Mouse (Mus musculus) adrenal gland, adult 2 months (tissue): Measurements from ENCODE around the gene Hivep2. TPM values are rescaled to one million over a fixed set of nuclear protein-coding genes. Genes with fewer than 3 reads are reported as not detected.
A peak's percentile ranks its signal among the peaks of the same experiment; 100 is the strongest.

Experiments used
- DNase-seq: peaks from one replicate; pipeline ENCODE4 v3.0.0; 2021
- polyA plus RNA-seq: library from polyadenylated mRNA; depleted of rRNA; stranded (reverse); fragments of >200 nt; gene quantifications from 2 replicates; pipeline ENCODE4 v1.2.3, GENCODE M21; 2012; rRNA removed
- total RNA-seq, 2 experiments: library from RNA; stranded (reverse); gene quantifications; 2 replicates each; pipeline ENCODE4 v1.2.3; 2021

Hivep2 gene
- total and polyA plus RNA-seq, 3 experiments, result 5.5 to 46.0 (median 27.9) TPM

- DNase-seq, result peak; percentile 21
Measured at GRCm38 (mm10) chr10:14168197-14168844, 202.4 kb downstream of the Hivep2 start.

GRCm38 (mm10) chr10:14168869-14169566, 203.1 kb downstream of the Hivep2 start:
- DNase-seq, result no peak

- no peak for DNase-seq
Measured at GRCm38 (mm10) chr10:14174124-14174523, 208.2 kb downstream of the Hivep2 start.

GRCm38 (mm10) chr10:14179424-14180339, 213.8 kb downstream of the Hivep2 start:
- no peak for DNase-seq

GRCm38 (mm10) chr10:14186352-14186976, 220.6 kb downstream of the Hivep2 start:
- no peak for DNase-seq

GRCm38 (mm10) chr10:14189050-14189449, 223.2 kb downstream of the Hivep2 start:
- no peak for DNase-seq

GRCm38 (mm10) chr10:14191202-14191601, 225.3 kb downstream of the Hivep2 start:
- no peak for DNase-seq

GRCm38 (mm10) chr10:14192156-14192555, 226.3 kb downstream of the Hivep2 start:
- no peak for DNase-seq

GRCm38 (mm10) chr10:14193702-14194101, 227.8 kb downstream of the Hivep2 start:
- DNase-seq, result no peak

- DNase-seq, result no peak
Measured at GRCm38 (mm10) chr10:14195778-14196650, 230.1 kb downstream of the Hivep2 start.

- no peak for DNase-seq
Measured at GRCm38 (mm10) chr10:14196785-14197184, 230.9 kb downstream of the Hivep2 start.

- no peak for DNase-seq
Measured at GRCm38 (mm10) chr10:14197261-14197660, 231.4 kb downstream of the Hivep2 start.

- DNase-seq, result no peak
Measured at GRCm38 (mm10) chr10:14199332-14199731, 233.5 kb downstream of the Hivep2 start.

- peak; percentile 62 for DNase-seq
Measured at GRCm38 (mm10) chr10:14200310-14200709, 234.4 kb downstream of the Hivep2 start.

Other genes with a start within 250 kb of the Hivep2 start
- 10 to 100 TPM; 28.4 to 37.4 TPM for gene Aig1, start 97.1 kb upstream of the Hivep2 start, total RNA-seq
- 40.4 and 42.6 TPM in 2 replicates for gene Aig1, start 97.1 kb upstream of the Hivep2 start, polyA plus RNA-seq